Mouse (Mus musculus) lung, postnatal 0 days (tissue): ENCODE results near the gene Mink1.

Experiments
- CTCF ChIP-seq: IDR thresholded peaks from 2 replicates; pipeline ENCODE4 v1.5.1; 2016; ENCODE audit warnings: antibody characterized with exemption, mild to moderate bottlenecking
- EP300 ChIP-seq: IDR thresholded peaks from 2 replicates; pipeline ENCODE4 v1.6.1; 2016; ENCODE audit warnings: antibody characterized with exemption, mild to moderate bottlenecking, control low read depth

GRCm38 (mm10) chr11:70585457-70585856, 22.8 kb downstream of the Mink1 start:
- TF ChIP-seq CTCF (no peak), EP300 (no peak)
